Mouse (Mus musculus): ENCODE measurements around the gene Olfr967. TPM values are rescaled to one million over a fixed set of nuclear protein-coding genes. Genes with fewer than 3 reads are reported as not detected.

The Olfr967 gene
- total and polyA plus RNA-seq, 2 experiments from 2014 or later = not detected

DNA sequence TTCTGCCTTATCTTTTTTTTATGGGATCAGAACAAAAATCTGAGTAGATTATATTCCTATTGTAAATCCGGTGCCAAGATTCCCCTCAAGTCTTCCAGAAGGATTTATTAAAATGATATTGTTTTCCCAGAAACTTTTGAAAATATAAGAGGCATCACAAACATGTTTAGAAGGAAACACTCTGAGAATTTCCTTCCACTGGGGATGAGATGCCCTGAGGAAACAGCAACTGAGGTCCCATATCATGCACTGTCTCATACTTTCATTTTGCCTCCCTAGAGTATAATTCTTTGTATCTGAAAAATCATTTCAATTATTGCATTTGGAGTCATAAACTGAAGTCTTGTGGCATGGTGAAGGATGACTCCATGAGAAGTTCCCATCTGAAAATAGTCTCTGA, 37.1 kb downstream of the Olfr967 start, which contains the start of gene Olfr968:
Olfr968 (minus strand) TSS at position 101 of the 400 bp plus-strand sequence.
- 76% methylated on average over 1 of the region's 1 CpGs for WGBS
- Histone ChIP-seq H3K9ac (no peak within 1 kb of the TSS), H3K4me1 (ENCODE audit: insufficient read depth) (no peaks in the 10 kb centered on the region), H3K36me3 (ENCODE audit: insufficient read depth) (no peaks in the 10 kb centered on the region), H3K4me2 (ENCODE audit: low read depth) (no peak within 1 kb of the TSS), H3K27ac (ENCODE audit: low read depth, low read length) (no peak within 1 kb of the TSS), H3K9me3 (ENCODE audit: low read length) (no peaks in the 10 kb centered on the region), H3K27me3 (ENCODE audit: insufficient read depth, low read length) (no peaks in the 10 kb centered on the region), H3K4me3 (ENCODE audit: low read depth, low read length) (no peak within 1 kb of the TSS)
- DNase-seq = no peak
- no peak for ATAC-seq
- no peak for TF ChIP-seq CTCF (IDR thresholded peaks at IDR 0.05; ENCODE audit: low read depth)

DNA sequence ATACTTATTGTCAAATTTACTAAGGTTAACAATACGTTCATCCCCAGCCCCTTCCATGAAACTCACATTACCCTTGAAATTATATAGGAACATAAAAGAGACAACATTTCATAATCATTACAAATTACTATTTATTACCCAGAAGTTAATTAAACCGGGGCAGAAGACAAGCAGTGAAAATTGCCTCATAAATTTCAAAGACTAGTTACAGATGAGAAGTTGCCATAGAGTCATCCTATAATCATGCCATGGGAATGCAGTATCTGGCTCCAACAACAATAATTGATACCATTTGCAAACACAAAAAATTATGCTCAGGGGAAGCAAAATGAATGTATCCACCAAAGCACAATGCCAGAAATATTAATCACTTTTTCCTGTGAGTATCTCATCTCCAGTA, 44.5 kb downstream of the Olfr967 start, which contains the start of gene Olfr969:
Olfr969 (plus strand) TSS at position 388 of the 400 bp plus-strand sequence.
- Histone ChIP-seq H3K4me3 (ENCODE audit: low read depth, low read length) (no peak within 1 kb of the TSS), H3K4me2 (ENCODE audit: low read depth) (no peak within 1 kb of the TSS), H3K4me1 (ENCODE audit: insufficient read depth) (no peaks in the 10 kb centered on the region), H3K9me3 (ENCODE audit: low read length) (no peaks in the 10 kb centered on the region), H3K27ac (ENCODE audit: low read depth, low read length) (no peak within 1 kb of the TSS), H3K27me3 (ENCODE audit: insufficient read depth, low read length) (no peaks in the 10 kb centered on the region), H3K36me3 (ENCODE audit: insufficient read depth) (no peaks in the 10 kb centered on the region), H3K9ac (no peak within 1 kb of the TSS)
- no peak for DNase-seq
- WGBS = 69% methylated on average over 2 of the region's 2 CpGs
- no peak for TF ChIP-seq CTCF (IDR thresholded peaks at IDR 0.05; ENCODE audit: low read depth)
- ATAC-seq = no peak

Other genes starting within 250 kb of the Olfr967 start
- not detected in 2 replicates for gene Olfr957, start 230.4 kb upstream of the Olfr967 start, total RNA-seq (2014; rRNA removed)
- not detected in 2 replicates for gene Olfr957, start 230.4 kb upstream of the Olfr967 start, polyA plus RNA-seq (2015; fragmentation: Nextera tagmentation; extraction: Ambion mirVana)
- not detected in 2 replicates for gene Olfr958, start 192.2 kb upstream of the Olfr967 start, total RNA-seq (2014; rRNA removed)
- gene Olfr958, start 192.2 kb upstream of the Olfr967 start, polyA plus RNA-seq (2015; fragmentation: Nextera tagmentation; extraction: Ambion mirVana) = not detected in 2 replicates
- gene Olfr959, start 170.7 kb upstream of the Olfr967 start, total RNA-seq (2014; rRNA removed) = not detected in 2 replicates
- gene Olfr959, start 170.7 kb upstream of the Olfr967 start, polyA plus RNA-seq (2015; fragmentation: Nextera tagmentation; extraction: Ambion mirVana) = not detected in 2 replicates
- 103 and 219 TPM in 2 replicates for gene AW551984, start 141.8 kb upstream of the Olfr967 start, total RNA-seq (2014; rRNA removed)
- 46.3 and 98.8 TPM in 2 replicates for gene AW551984, start 141.8 kb upstream of the Olfr967 start, polyA plus RNA-seq (2015; fragmentation: Nextera tagmentation; extraction: Ambion mirVana)
- not detected in 2 replicates for gene Olfr148, start 135.6 kb upstream of the Olfr967 start, total RNA-seq (2014; rRNA removed)
- not detected in 2 replicates for gene Olfr148, start 135.6 kb upstream of the Olfr967 start, polyA plus RNA-seq (2015; fragmentation: Nextera tagmentation; extraction: Ambion mirVana)
- not detected in 2 replicates for gene Olfr960, start 124.9 kb upstream of the Olfr967 start, total RNA-seq (2014; rRNA removed)
- not detected in 2 replicates for gene Olfr960, start 124.9 kb upstream of the Olfr967 start, polyA plus RNA-seq (2015; fragmentation: Nextera tagmentation; extraction: Ambion mirVana)
- not detected in 2 replicates for gene Olfr961, start 101.2 kb upstream of the Olfr967 start, total RNA-seq (2014; rRNA removed)
- gene Olfr961, start 101.2 kb upstream of the Olfr967 start, polyA plus RNA-seq (2015; fragmentation: Nextera tagmentation; extraction: Ambion mirVana) = not detected in 2 replicates
- gene Olfr963, start 79.0 kb upstream of the Olfr967 start, total RNA-seq (2014; rRNA removed) = not detected in 2 replicates
- gene Olfr963, start 79.0 kb upstream of the Olfr967 start, polyA plus RNA-seq (2015; fragmentation: Nextera tagmentation; extraction: Ambion mirVana) = not detected in 2 replicates
- gene Olfr149, start 39.1 kb upstream of the Olfr967 start, total RNA-seq (2014; rRNA removed) = not detected in 2 replicates
- gene Olfr149, start 39.1 kb upstream of the Olfr967 start, polyA plus RNA-seq (2015; fragmentation: Nextera tagmentation; extraction: Ambion mirVana) = not detected in 2 replicates
- not detected in 2 replicates for gene Olfr965, start 34.9 kb upstream of the Olfr967 start, total RNA-seq (2014; rRNA removed)
- gene Olfr965, start 34.9 kb upstream of the Olfr967 start, polyA plus RNA-seq (2015; fragmentation: Nextera tagmentation; extraction: Ambion mirVana) = not detected in 2 replicates
- not detected in 2 replicates for gene Olfr150, start 15.3 kb upstream of the Olfr967 start, total RNA-seq (2014; rRNA removed)
- not detected in 2 replicates for gene Olfr150, start 15.3 kb upstream of the Olfr967 start, polyA plus RNA-seq (2015; fragmentation: Nextera tagmentation; extraction: Ambion mirVana)
- not detected in 2 replicates for gene Olfr968, start 37.0 kb downstream of the Olfr967 start, total RNA-seq (2014; rRNA removed)
- gene Olfr968, start 37.0 kb downstream of the Olfr967 start, polyA plus RNA-seq (2015; fragmentation: Nextera tagmentation; extraction: Ambion mirVana) = not detected in 2 replicates
- gene Olfr969, start 44.7 kb downstream of the Olfr967 start, total RNA-seq (2014; rRNA removed) = not detected in 2 replicates
- not detected in 2 replicates for gene Olfr969, start 44.7 kb downstream of the Olfr967 start, polyA plus RNA-seq (2015; fragmentation: Nextera tagmentation; extraction: Ambion mirVana)
- gene Olfr970, start 62.6 kb downstream of the Olfr967 start, total RNA-seq (2014; rRNA removed) = not detected in 2 replicates
- not detected in 2 replicates for gene Olfr970, start 62.6 kb downstream of the Olfr967 start, polyA plus RNA-seq (2015; fragmentation: Nextera tagmentation; extraction: Ambion mirVana)
- gene Olfr971, start 90.6 kb downstream of the Olfr967 start, total RNA-seq (2014; rRNA removed) = not detected in 2 replicates
- not detected in 2 replicates for gene Olfr971, start 90.6 kb downstream of the Olfr967 start, polyA plus RNA-seq (2015; fragmentation: Nextera tagmentation; extraction: Ambion mirVana)
- gene Olfr972, start 120.2 kb downstream of the Olfr967 start, total RNA-seq (2014; rRNA removed) = not detected in 2 replicates
- not detected in 2 replicates for gene Olfr972, start 120.2 kb downstream of the Olfr967 start, polyA plus RNA-seq (2015; fragmentation: Nextera tagmentation; extraction: Ambion mirVana)
- not detected in 2 replicates for gene Olfr229, start 161.1 kb downstream of the Olfr967 start, total RNA-seq (2014; rRNA removed)
- gene Olfr229, start 161.1 kb downstream of the Olfr967 start, polyA plus RNA-seq (2015; fragmentation: Nextera tagmentation; extraction: Ambion mirVana) = not detected in 2 replicates
- not detected in 2 replicates for gene Olfr974, start 191.3 kb downstream of the Olfr967 start, total RNA-seq (2014; rRNA removed)
- gene Olfr974, start 191.3 kb downstream of the Olfr967 start, polyA plus RNA-seq (2015; fragmentation: Nextera tagmentation; extraction: Ambion mirVana) = not detected in 2 replicates
- 0.15 TPM in 1 of 2 replicates, not detected in the other for gene Olfr975, start 205.8 kb downstream of the Olfr967 start, total RNA-seq (2014; rRNA removed)
- gene Olfr975, start 205.8 kb downstream of the Olfr967 start, polyA plus RNA-seq (2015; fragmentation: Nextera tagmentation; extraction: Ambion mirVana) = not detected in 2 replicates
- not detected in 2 replicates for gene Olfr976, start 214.9 kb downstream of the Olfr967 start, total RNA-seq (2014; rRNA removed)
- gene Olfr976, start 214.9 kb downstream of the Olfr967 start, polyA plus RNA-seq (2015; fragmentation: Nextera tagmentation; extraction: Ambion mirVana) = not detected in 2 replicates
- gene Olfr978, start 245.9 kb downstream of the Olfr967 start, total RNA-seq (2014; rRNA removed) = not detected in 2 replicates
- gene Olfr978, start 245.9 kb downstream of the Olfr967 start, polyA plus RNA-seq (2015; fragmentation: Nextera tagmentation; extraction: Ambion mirVana) = not detected in 2 replicates

All from forebrain, postnatal 0 days (tissue).